Mouse (Mus musculus): Measurements from ENCODE around the gene Ttn. TPM values are rescaled to one million over a fixed set of nuclear protein-coding genes. Genes with fewer than 3 reads are reported as not detected.

Gene Ttn
- polyA plus RNA-seq, 1 experiment from 2014 or later, result 0.09 TPM

GRCm38 (mm10) chr2:76695290-76695689, 287.1 kb downstream of the Ttn start:
- peaks cover 60% of the 10 kb centered on the region for H3K36me3 ChIP-seq (ENCODE audit: control insufficient read depth, insufficient read depth, low read length)
- H3K4me1 ChIP-seq (ENCODE audit: control insufficient read depth, insufficient read depth, low read length), result no peaks in the 10 kb centered on the region
- no peak overlapping the region for H3K4me3 ChIP-seq (ENCODE audit: low read depth, low read length)
- ATAC-seq (no peak), DNase-seq (ENCODE audit: low spot score) (no peak)
- WGBS, result 87% methylated on average over 6 of the region's 6 CpGs
- H3K4me2 ChIP-seq (ENCODE audit: low read length), result no peak overlapping the region
- no peaks in the 10 kb centered on the region for H3K27me3 ChIP-seq (replicated peaks; ENCODE audit: control insufficient read depth, insufficient read depth, low read length)
- H3K27ac ChIP-seq (ENCODE audit: low read depth, low read length), result no peak overlapping the region
- no peak overlapping the region for H3K9ac ChIP-seq (ENCODE audit: low read length)
- H3K9me3 ChIP-seq (replicated peaks; ENCODE audit: control insufficient read depth, low read length), result no peaks in the 10 kb centered on the region

- H3K27me3 ChIP-seq (replicated peaks; ENCODE audit: control insufficient read depth, insufficient read depth, low read length), result no peaks in the 10 kb centered on the region
- ATAC-seq (no peak), DNase-seq (ENCODE audit: low spot score) (no peak)
- 79% methylated on average over 5 of the region's 5 CpGs for WGBS
- H3K27ac ChIP-seq (ENCODE audit: low read depth, low read length), result no peak overlapping the region
- no peak overlapping the region for H3K4me2 ChIP-seq (ENCODE audit: low read length)
- no peaks in the 10 kb centered on the region for H3K4me1 ChIP-seq (ENCODE audit: control insufficient read depth, insufficient read depth, low read length)
- H3K9me3 ChIP-seq (replicated peaks; ENCODE audit: control insufficient read depth, low read length), result no peaks in the 10 kb centered on the region
- H3K9ac ChIP-seq (ENCODE audit: low read length), result no peak overlapping the region
- H3K36me3 ChIP-seq (ENCODE audit: control insufficient read depth, insufficient read depth, low read length), result peaks cover 64% of the 10 kb centered on the region
- no peak overlapping the region for H3K4me3 ChIP-seq (ENCODE audit: low read depth, low read length)
Measured at GRCm38 (mm10) chr2:76693765-76694164, 288.6 kb downstream of the Ttn start.

DNA sequence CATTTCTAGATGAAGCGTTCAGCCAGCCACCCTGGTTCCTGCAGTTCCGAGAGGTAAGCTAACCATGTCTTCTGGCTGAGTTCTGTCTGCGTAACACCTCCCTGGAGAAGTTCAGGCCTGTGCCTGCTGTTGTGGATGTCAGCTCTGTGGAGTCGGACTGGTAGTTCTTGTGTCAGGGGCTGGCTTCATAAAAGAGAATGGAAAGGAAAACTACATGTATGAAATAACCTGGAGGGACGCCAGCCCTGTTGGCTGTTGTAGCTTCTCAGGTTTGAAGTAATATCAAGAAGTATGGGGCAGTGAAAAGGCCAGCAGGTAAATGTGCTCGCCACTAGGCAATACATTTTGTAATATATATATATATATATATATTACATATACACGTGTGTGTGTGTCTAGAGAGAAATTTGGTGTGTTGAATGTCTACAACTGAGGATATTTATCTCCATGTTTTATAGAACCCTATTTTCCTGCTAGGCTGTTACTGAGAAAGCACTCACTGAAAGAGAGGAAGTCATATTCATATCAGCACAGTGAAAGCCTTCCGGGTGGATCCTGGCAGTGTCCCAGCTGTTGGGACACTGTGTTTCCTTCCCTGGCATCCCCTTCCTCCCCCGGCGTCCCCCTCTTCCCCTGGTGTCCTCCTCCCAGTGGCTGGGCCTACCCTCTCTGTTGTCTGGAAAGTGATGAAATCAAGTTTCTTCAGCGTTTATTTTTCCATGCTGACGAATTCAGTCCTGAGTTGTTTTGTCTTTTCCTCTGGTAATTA, 291.7 kb downstream of the Ttn start:
- no peaks in the 10 kb centered on the region for H3K9me3 ChIP-seq (replicated peaks; ENCODE audit: control insufficient read depth, low read length)
- no peak overlapping the region for H3K4me3 ChIP-seq (ENCODE audit: low read depth, low read length)
- H3K27ac ChIP-seq (ENCODE audit: low read depth, low read length), result no peak overlapping the region
- H3K4me2 ChIP-seq (ENCODE audit: low read length), result no peak overlapping the region
- peaks cover 85% of the 10 kb centered on the region for H3K36me3 ChIP-seq (ENCODE audit: control insufficient read depth, insufficient read depth, low read length)
- ATAC-seq (no peak), DNase-seq (ENCODE audit: low spot score) (no peak)
- no peaks in the 10 kb centered on the region for H3K27me3 ChIP-seq (replicated peaks; ENCODE audit: control insufficient read depth, insufficient read depth, low read length)
- no peaks in the 10 kb centered on the region for H3K4me1 ChIP-seq (ENCODE audit: control insufficient read depth, insufficient read depth, low read length)
- 90% methylated on average over 12 of the region's 12 CpGs for WGBS
- H3K9ac ChIP-seq (ENCODE audit: low read length), result no peak overlapping the region

DNA sequence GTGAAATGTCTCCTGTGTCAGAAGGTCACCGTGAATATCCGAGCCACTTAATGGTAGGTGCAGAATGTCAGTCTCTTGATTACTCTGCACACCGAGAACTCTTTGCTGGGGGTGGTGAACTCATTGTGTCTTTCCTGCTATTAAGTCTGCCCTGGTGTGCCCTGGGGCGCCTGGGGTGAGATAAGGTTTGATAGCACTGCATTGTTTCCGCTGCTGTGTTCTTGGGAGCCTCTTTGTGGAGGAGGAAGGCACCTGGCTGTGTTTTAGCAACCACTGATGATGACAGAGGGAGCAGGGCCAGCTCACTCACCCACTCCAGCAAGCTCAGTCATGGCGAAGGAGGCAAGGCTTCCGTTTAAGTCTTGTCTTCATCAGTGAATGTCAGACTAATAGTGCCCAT, 294.2 kb downstream of the Ttn start:
- Histone ChIP-seq H3K4me3 (ENCODE audit: low read depth, low read length) (no peak overlapping the region), H3K9ac (ENCODE audit: low read length) (no peak overlapping the region), H3K27ac (ENCODE audit: low read depth, low read length) (no peak overlapping the region), H3K36me3 (ENCODE audit: control insufficient read depth, insufficient read depth, low read length) (peaks cover 83% of the 10 kb centered on the region), H3K4me2 (ENCODE audit: low read length) (no peak overlapping the region), H3K9me3 (replicated peaks; ENCODE audit: control insufficient read depth, low read length) (no peaks in the 10 kb centered on the region), H3K27me3 (replicated peaks; ENCODE audit: control insufficient read depth, insufficient read depth, low read length) (no peaks in the 10 kb centered on the region), H3K4me1 (ENCODE audit: control insufficient read depth, insufficient read depth, low read length) (no peaks in the 10 kb centered on the region)
- 70% methylated on average over 7 of the region's 7 CpGs for WGBS
- no peak for ATAC-seq
- no peak for DNase-seq (ENCODE audit: low spot score)

DNA sequence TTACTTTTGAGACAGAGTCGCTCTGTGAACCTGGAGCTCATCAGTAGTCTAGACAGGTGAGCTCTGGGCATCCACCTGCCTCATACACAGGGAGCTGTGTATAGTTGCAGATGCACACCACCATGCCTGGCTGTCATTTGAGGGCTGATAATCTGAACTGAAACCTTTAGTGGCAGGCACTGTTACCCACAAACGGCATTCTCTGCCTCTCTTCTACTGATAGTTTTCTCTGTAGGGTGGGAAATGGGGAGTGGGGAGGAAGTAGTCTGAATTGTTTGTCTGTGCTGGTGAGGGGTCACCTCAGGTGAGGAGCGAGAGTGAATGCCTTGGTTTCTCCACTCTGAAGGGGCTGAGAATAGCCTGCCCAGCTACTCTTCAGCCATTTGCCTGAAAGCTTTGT, 294.7 kb downstream of the Ttn start:
- Histone ChIP-seq H3K4me3 (ENCODE audit: low read depth, low read length) (no peak overlapping the region), H3K4me2 (ENCODE audit: low read length) (no peak overlapping the region), H3K9me3 (replicated peaks; ENCODE audit: control insufficient read depth, low read length) (no peaks in the 10 kb centered on the region), H3K4me1 (ENCODE audit: control insufficient read depth, insufficient read depth, low read length) (no peaks in the 10 kb centered on the region), H3K9ac (ENCODE audit: low read length) (no peak overlapping the region), H3K36me3 (ENCODE audit: control insufficient read depth, insufficient read depth, low read length) (peaks cover 83% of the 10 kb centered on the region), H3K27ac (ENCODE audit: low read depth, low read length) (no peak overlapping the region), H3K27me3 (replicated peaks; ENCODE audit: control insufficient read depth, insufficient read depth, low read length) (no peaks in the 10 kb centered on the region)
- WGBS, result 81% methylated on average over 3 of the region's 3 CpGs
- no peak for ATAC-seq
- DNase-seq (ENCODE audit: low spot score), result no peak

DNA sequence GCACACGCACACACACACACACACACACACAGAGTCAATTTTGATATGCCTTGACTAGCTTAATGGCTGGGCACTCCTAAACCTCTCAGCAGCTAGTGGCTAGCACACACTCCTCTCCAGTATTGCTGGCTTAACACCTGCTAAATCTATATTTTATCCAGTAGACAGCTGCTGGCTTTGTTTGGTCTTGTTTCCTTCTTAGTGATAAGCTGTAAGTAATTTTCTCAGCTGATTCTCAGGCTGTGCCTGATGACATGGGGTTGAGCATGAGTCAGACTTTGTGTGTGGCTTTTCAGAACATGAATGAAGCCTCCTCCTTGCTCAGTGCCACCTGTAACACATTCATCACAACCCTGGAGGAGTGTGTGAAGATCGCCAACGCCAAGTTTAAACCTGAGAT, 295.4 kb downstream of the Ttn start:
- Histone ChIP-seq H3K4me1 (ENCODE audit: control insufficient read depth, insufficient read depth, low read length) (no peaks in the 10 kb centered on the region), H3K27ac (ENCODE audit: low read depth, low read length) (no peak overlapping the region), H3K4me2 (ENCODE audit: low read length) (no peak overlapping the region), H3K4me3 (ENCODE audit: low read depth, low read length) (no peak overlapping the region), H3K9ac (ENCODE audit: low read length) (no peak overlapping the region), H3K27me3 (replicated peaks; ENCODE audit: control insufficient read depth, insufficient read depth, low read length) (no peaks in the 10 kb centered on the region), H3K9me3 (replicated peaks; ENCODE audit: control insufficient read depth, low read length) (no peaks in the 10 kb centered on the region), H3K36me3 (ENCODE audit: control insufficient read depth, insufficient read depth, low read length) (peaks cover 79% of the 10 kb centered on the region)
- ATAC-seq (no peak), DNase-seq (ENCODE audit: low spot score) (no peak)
- 97% methylated on average over 3 of the region's 3 CpGs for WGBS

GRCm38 (mm10) chr2:76682301-76682700, 300.0 kb downstream of the Ttn start:
- no peak overlapping the region for H3K4me3 ChIP-seq (ENCODE audit: low read depth, low read length)
- WGBS, result 90% methylated on average over 8 of the region's 8 CpGs
- ATAC-seq, result no peak
- H3K4me1 ChIP-seq (ENCODE audit: control insufficient read depth, insufficient read depth, low read length), result no peaks in the 10 kb centered on the region
- H3K36me3 ChIP-seq (ENCODE audit: control insufficient read depth, insufficient read depth, low read length), result peaks cover 57% of the 10 kb centered on the region
- DNase-seq (ENCODE audit: low spot score), result no peak
- no peak overlapping the region for H3K27ac ChIP-seq (ENCODE audit: low read depth, low read length)
- no peaks in the 10 kb centered on the region for H3K9me3 ChIP-seq (replicated peaks; ENCODE audit: control insufficient read depth, low read length)
- H3K27me3 ChIP-seq (replicated peaks; ENCODE audit: control insufficient read depth, insufficient read depth, low read length), result no peaks in the 10 kb centered on the region
- H3K9ac ChIP-seq (ENCODE audit: low read length), result no peak overlapping the region
- H3K4me2 ChIP-seq (ENCODE audit: low read length), result no peak overlapping the region

DNA sequence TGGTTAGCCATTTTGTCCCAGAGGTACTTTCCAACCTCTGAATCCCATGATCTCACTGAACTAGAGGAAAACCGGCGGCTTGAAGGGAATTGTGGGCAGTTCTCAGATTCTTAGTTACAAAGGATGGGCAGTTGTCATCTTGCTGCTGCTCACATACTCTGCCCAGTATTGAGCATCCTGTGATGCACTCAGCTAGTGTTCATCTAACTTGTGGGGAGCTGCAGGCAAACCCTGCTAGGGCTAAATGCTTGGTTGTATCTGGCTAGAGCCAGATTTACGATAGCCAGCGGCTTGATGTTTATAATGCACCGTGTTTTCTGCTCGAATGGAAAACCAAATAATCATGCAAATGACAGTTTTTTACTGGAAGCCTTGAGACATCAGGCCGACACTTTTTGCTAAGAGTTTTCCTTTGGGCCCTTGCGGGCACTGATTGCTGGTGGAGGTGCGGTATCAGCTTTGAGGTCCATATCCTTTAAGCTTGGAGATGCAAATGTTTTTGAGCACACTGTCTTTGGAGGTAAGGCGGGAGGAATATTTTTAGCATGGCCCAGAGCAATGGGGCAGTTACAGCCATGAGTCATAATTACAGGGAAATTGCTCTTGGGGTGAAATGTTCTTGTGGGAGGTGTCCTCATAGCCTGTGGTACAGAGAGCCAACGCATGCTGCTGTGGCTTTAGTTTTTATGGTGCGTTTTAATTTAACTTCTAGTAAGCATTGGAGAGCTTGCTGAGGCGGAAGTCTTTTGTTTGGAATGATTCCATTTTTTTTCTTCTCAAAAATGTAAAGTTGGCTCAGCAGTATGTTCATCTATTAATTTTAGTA, 305.7 kb downstream of the Ttn start:
- Histone ChIP-seq H3K4me3 (ENCODE audit: low read depth, low read length) (peak overlapping the region; percentile 87), H3K4me1 (ENCODE audit: control insufficient read depth, insufficient read depth, low read length) (peaks cover 17% of the 10 kb centered on the region), H3K36me3 (ENCODE audit: control insufficient read depth, insufficient read depth, low read length) (peaks cover 10% of the 10 kb centered on the region), H3K9me3 (replicated peaks; ENCODE audit: control insufficient read depth, low read length) (no peaks in the 10 kb centered on the region), H3K27me3 (replicated peaks; ENCODE audit: control insufficient read depth, insufficient read depth, low read length) (no peaks in the 10 kb centered on the region), H3K9ac (ENCODE audit: low read length) (peak overlapping the region; percentile 91), H3K27ac (ENCODE audit: low read depth, low read length) (0 out of 2 replicates have a peak overlapping the region, but pooled peaks have one; percentile 5), H3K4me2 (ENCODE audit: low read length) (peak overlapping the region; percentile 71)
- ATAC-seq, result no peak
- no peak for DNase-seq (ENCODE audit: low spot score)
- 52% methylated on average over 13 of the region's 13 CpGs for WGBS

GRCm38 (mm10) chr2:76675949-76676348, 306.4 kb downstream of the Ttn start:
- H3K4me1 ChIP-seq (ENCODE audit: control insufficient read depth, insufficient read depth, low read length), result peaks cover 18% of the 10 kb centered on the region
- H3K4me2 ChIP-seq (ENCODE audit: low read length), result peak overlapping the region; percentile 71
- H3K36me3 ChIP-seq (ENCODE audit: control insufficient read depth, insufficient read depth, low read length), result peaks cover 10% of the 10 kb centered on the region
- ATAC-seq (no peak), DNase-seq (ENCODE audit: low spot score) (peak; percentile 10)
- H3K9ac ChIP-seq (ENCODE audit: low read length), result peak overlapping the region; percentile 91
- H3K27ac ChIP-seq (ENCODE audit: low read depth, low read length), result no peak overlapping the region
- WGBS, result 4% methylated on average over 4 of the region's 4 CpGs
- H3K4me3 ChIP-seq (ENCODE audit: low read depth, low read length), result peak overlapping the region; percentile 87
- no peaks in the 10 kb centered on the region for H3K9me3 ChIP-seq (replicated peaks; ENCODE audit: control insufficient read depth, low read length)
- no peaks in the 10 kb centered on the region for H3K27me3 ChIP-seq (replicated peaks; ENCODE audit: control insufficient read depth, insufficient read depth, low read length)
